Mouse (Mus musculus) liver, adult 2 months (tissue): Measurements from ENCODE around the gene Mtx1. TPM values are rescaled to one million over a fixed set of nuclear protein-coding genes. Genes with fewer than 3 reads are reported as not detected.

Experiments
- DNase-seq: peaks from one replicate; pipeline ENCODE4 v3.0.0-alpha.2; 2011; ENCODE audit warnings: low read depth, low spot score; ENCODE audit errors: extremely low read depth
- H3K27ac ChIP-seq: fragments of 200-500 bp; replicated peaks from 2 replicates; pipeline ENCODE4 v1.5.1; 2012; ENCODE audit warnings: low read depth, mild to moderate bottlenecking, control low read depth, inconsistent platforms, low read length; ENCODE audit not compliant: insufficient read depth
- H3K27me3 ChIP-seq: fragments of 200-500 bp; 2 replicates; pipeline ENCODE4 v1.6.1; 2012; ENCODE audit warnings: mild to moderate bottlenecking, moderate library complexity, low read length, inconsistent platforms; ENCODE audit not compliant: control insufficient read depth, insufficient read depth
- H3K36me3 ChIP-seq: fragments of 200-500 bp; 2 replicates; pipeline ENCODE4 v1.6.1; 2012; ENCODE audit warnings: low read length, inconsistent platforms; ENCODE audit not compliant: control insufficient read depth, insufficient read depth
- H3K4me1 ChIP-seq: fragments of 200-500 bp; 2 replicates; pipeline ENCODE4 v1.6.1; 2011; ENCODE audit warnings: low read length; ENCODE audit not compliant: control insufficient read depth, insufficient read depth
- H3K4me3 ChIP-seq: fragments of 200-500 bp; 2 replicates; pipeline ENCODE4 v1.5.1; 2011; ENCODE audit warnings: low read depth, mild to moderate bottlenecking, control low read depth, low read length, moderate library complexity; ENCODE audit not compliant: insufficient read depth
- H3K79me2 ChIP-seq: fragments of 200-500 bp; 2 replicates; pipeline ENCODE4 v1.6.1; 2012; ENCODE audit warnings: inconsistent platforms, mild to moderate bottlenecking, low read length, moderate library complexity; ENCODE audit not compliant: control insufficient read depth, insufficient read depth
- H3K9ac ChIP-seq: fragments of 200-500 bp; 2 replicates; pipeline ENCODE4 v1.6.1; 2012; ENCODE audit warnings: low read depth, mild to moderate bottlenecking, control low read depth, inconsistent platforms, low read length
- CTCF ChIP-seq: fragments of 200-500 bp; IDR thresholded peaks from 2 replicates; pipeline ENCODE4 v1.5.1; 2011; ENCODE audit warnings: low read depth, low read length, control low read depth
- POLR2A ChIP-seq: fragments of 200-500 bp; IDR thresholded peaks from 2 replicates; pipeline ENCODE4 v1.6.1; 2011; ENCODE audit warnings: low read length, control low read depth; ENCODE audit not compliant: insufficient read depth; ENCODE audit errors: extremely low read depth
- WGBS: fragments of 180-500 bp; shearing (Covaris S2); methylation state at CpG from one replicate; pipeline ENCODE4 v1.1.7; 2018; 5-methylcytosine and 5-hydroxymethylcytosine counted together
- polyA plus RNA-seq: library from polyadenylated mRNA; depleted of rRNA; stranded (reverse); fragments of >200 nt; gene quantifications from 2 replicates; pipeline ENCODE4 v1.2.3, GENCODE M21; 2012
- total RNA-seq: library from RNA; depleted of rRNA; stranded (reverse); fragments of >200 nt; gene quantifications from 2 replicates; pipeline ENCODE4 v1.2.3, GENCODE M21; 2014

Gene Mtx1
- total and polyA plus RNA-seq, 2 experiments = 105 to 167 TPM

DNA sequence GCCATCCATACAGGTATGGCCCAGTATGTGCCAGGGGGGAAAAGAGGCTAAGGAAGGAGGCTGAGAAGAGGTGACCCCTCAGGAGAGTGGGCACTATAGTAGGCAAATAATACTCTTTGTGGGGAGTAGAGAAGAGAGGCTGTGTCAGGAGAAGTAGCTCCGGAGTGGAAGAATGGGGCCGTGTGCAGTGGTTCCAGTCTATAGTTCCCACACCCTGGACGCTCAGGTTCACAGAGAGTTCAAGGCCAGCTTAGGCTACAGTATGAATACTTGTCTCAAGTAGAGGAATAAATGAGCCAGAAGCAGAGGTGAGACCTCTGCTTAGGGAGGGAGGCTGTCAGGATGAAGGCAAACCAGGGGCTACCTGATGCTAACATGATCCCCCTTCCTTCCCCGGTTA lies 2.4 kb upstream of the Mtx1 start:
- DNase-seq = no peak
- Histone ChIP-seq H3K9ac (no peak overlapping the region), H3K27me3 (0 out of 2 replicates have a peak, but pooled peaks cover 2% of the 10 kb centered on the region), H3K4me1 (peaks cover 3% of the 10 kb centered on the region; the same call in 1 of the 2 replicates), H3K79me2 (no peaks in the 10 kb centered on the region), H3K36me3 (no peaks in the 10 kb centered on the region), H3K27ac (no peak overlapping the region), H3K4me3 (no peak overlapping the region)
- TF ChIP-seq POLR2A (no peak), CTCF (no peak)
- whole genome bisulfite sequencing = 83% methylated on average over 4 of the region's 4 CpGs

GRCm38 (mm10) chr3:89228836-89229235 lies 1.9 kb upstream of the Mtx1 start, which contains the start of gene Muc1:
Gene Muc1 (plus strand): TSS chr3:89229057.
- 0 out of 2 replicates have a peak, but pooled peaks cover 2% of the 10 kb centered on the region for H3K27me3 ChIP-seq
- H3K27ac ChIP-seq = peak within 1 kb of the TSS; percentile 41; the same call in 1 of the 2 replicates
- peak within 1 kb of the TSS; percentile 53 for H3K4me3 ChIP-seq
- no peaks in the 10 kb centered on the region for H3K36me3 ChIP-seq
- H3K9ac ChIP-seq = peak within 1 kb of the TSS; percentile 64
- no peaks in the 10 kb centered on the region for H3K79me2 ChIP-seq
- H3K4me1 ChIP-seq = peaks cover 3% of the 10 kb centered on the region; the same call in 1 of the 2 replicates
- DNase-seq = no peak
- TF ChIP-seq CTCF (no peak), POLR2A (no peak)
- 53% methylated on average over 10 of the region's 10 CpGs for WGBS

- Histone ChIP-seq H3K9ac (peak overlapping the region; percentile 64), H3K27me3 (0 out of 2 replicates have a peak, but pooled peaks cover 2% of the 10 kb centered on the region), H3K4me1 (peaks cover 3% of the 10 kb centered on the region; the same call in 1 of the 2 replicates), H3K36me3 (no peaks in the 10 kb centered on the region), H3K79me2 (no peaks in the 10 kb centered on the region), H3K4me3 (peak overlapping the region; percentile 53), H3K27ac (peak overlapping the region; percentile 41; the same call in 1 of the 2 replicates)
- under 1% methylated on average over 20 of the region's 20 CpGs for WGBS
- no peak for TF ChIP-seq POLR2A
- peak; percentile 93 for TF ChIP-seq CTCF
- DNase-seq = peak; percentile 55
These were observed 1.3 kb upstream of the Mtx1 start for GRCm38 (mm10) chr3:89228180-89228549.

DNA sequence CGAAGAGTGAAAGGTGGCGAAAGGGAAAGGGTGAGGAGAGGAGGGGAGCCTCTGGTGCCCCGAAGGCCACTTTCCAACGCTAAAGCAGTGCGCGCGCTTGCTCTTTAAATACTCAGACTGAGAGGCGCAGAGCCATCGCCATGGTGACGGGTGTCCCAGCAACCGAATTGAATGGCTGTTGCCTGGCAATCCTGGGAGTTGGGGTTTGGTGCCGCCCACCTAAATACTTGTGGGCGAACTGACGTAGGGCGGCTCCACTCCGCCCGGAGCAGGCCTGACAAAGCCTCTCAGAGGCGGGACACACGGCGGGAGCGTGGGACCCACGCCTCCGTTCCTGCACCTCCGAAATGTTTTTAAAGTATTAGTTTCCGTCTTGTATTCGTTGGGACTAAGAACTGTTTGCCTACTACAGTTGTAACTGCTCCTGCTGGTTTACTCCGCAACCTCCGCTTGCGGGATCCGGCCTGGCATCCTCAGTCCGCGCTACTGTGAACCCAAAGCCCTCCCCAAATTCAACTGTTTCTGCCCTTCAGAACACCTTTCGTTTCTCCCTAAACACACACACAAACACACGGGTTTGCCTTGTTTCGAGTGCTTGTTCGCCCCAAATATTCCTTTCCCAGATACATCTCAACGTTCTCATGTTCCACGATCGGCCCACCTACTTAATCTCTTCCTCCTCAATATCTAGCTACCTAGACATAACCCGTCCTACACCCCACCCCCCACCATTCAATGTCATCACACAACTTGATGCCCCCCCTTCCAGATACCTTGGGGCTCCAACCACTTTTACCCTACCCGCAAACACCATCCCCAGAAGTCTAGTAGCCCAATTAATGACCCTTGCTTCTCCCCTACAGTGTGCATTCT lies 655 bp upstream of the Mtx1 start:
- Histone ChIP-seq H3K27me3 (0 out of 2 replicates have a peak, but pooled peaks cover 2% of the 10 kb centered on the region), H3K4me1 (peaks cover 3% of the 10 kb centered on the region; the same call in 1 of the 2 replicates), H3K4me3 (peak overlapping the region; percentile 34; the same call in 1 of the 2 replicates), H3K9ac (no peak overlapping the region; the same call in 1 of the 2 replicates), H3K79me2 (no peaks in the 10 kb centered on the region), H3K36me3 (no peaks in the 10 kb centered on the region), H3K27ac (no peak overlapping the region)
- TF ChIP-seq POLR2A (no peak), CTCF (no peak)
- DNase-seq = no peak
- 17% methylated on average over 41 of the region's 41 CpGs for WGBS

DNA sequence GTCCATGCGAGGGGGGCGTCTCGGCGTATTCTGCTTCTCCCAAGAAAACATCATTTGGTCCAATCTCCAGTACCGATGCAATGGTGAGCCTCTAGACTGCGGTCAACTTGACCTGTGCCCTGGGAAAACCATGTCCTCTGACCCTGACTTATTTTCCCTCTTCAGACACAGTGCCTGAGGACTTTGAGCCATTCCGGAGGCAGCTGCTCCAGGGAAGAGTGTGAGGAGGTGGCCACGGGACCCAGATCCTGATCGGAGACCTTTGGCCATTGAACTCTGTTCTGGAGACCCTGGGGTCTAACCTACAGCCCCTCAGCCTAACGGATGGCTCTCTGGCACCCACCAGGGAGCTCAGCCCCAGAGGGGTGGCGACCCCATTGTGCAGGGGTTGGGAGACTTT lies 527 bp downstream of the Mtx1 start:
- TF ChIP-seq CTCF (no peak), POLR2A (no peak)
- 68% methylated on average over 11 of the region's 11 CpGs for WGBS
- Histone ChIP-seq H3K4me3 (no peak overlapping the region), H3K9ac (no peak overlapping the region), H3K27me3 (0 out of 2 replicates have a peak, but pooled peaks cover 2% of the 10 kb centered on the region), H3K79me2 (no peaks in the 10 kb centered on the region), H3K27ac (no peak overlapping the region), H3K36me3 (no peaks in the 10 kb centered on the region), H3K4me1 (peaks cover 3% of the 10 kb centered on the region; the same call in 1 of the 2 replicates)
- DNase-seq = no peak
